Mouse (Mus musculus) erythroblast, embryonic 14.5 days (primary cell): ENCODE results near the gene Pacrg. TPM values are rescaled to one million over a fixed set of nuclear protein-coding genes. Genes with fewer than 3 reads are reported as not detected.
A peak's percentile ranks its signal among the peaks of the same experiment; 100 is the strongest.

ENCODE experiments used
- H3K27me3 ChIP-seq: 2 replicates; pipeline ENCODE4 v1.6.1; 2012; ENCODE audit warnings: inconsistent platforms; ENCODE audit not compliant: control insufficient read depth
- H3K36me3 ChIP-seq: 2 replicates; pipeline ENCODE4 v1.6.1; 2012; ENCODE audit warnings: mild to moderate bottlenecking, inconsistent platforms; ENCODE audit not compliant: control insufficient read depth
- H3K4me1 ChIP-seq: 2 replicates; pipeline ENCODE4 v1.6.1; 2012; ENCODE audit warnings: inconsistent platforms; ENCODE audit not compliant: control insufficient read depth
- H3K4me3 ChIP-seq: replicated peaks from 2 replicates; pipeline ENCODE3; 2012; ENCODE audit warnings: moderate library complexity, mild to moderate bottlenecking, inconsistent platforms
- H3K9me3 ChIP-seq: 2 replicates; pipeline ENCODE4 v1.6.1; 2012; ENCODE audit warnings: low read length, inconsistent platforms, mixed read lengths; ENCODE audit not compliant: control insufficient read depth
- GATA1 ChIP-seq: IDR thresholded peaks from 2 replicates; pipeline ENCODE4 v1.6.1; 2012; ENCODE audit warnings: low read length, inconsistent platforms, mixed read lengths
- TAL1 ChIP-seq: IDR thresholded peaks from 3 replicates; pipeline ENCODE4 v1.6.1; 2012; ENCODE audit warnings: low read length, inconsistent platforms, mixed read lengths
- polyA plus RNA-seq: library from polyadenylated mRNA; stranded (reverse); fragments of >175 nt; gene quantifications from 2 replicates; pipeline ENCODE4 v1.2.3, GENCODE M21; 2012

Gene Pacrg
- not detected in 2 replicates for polyA plus RNA-seq

DNA sequence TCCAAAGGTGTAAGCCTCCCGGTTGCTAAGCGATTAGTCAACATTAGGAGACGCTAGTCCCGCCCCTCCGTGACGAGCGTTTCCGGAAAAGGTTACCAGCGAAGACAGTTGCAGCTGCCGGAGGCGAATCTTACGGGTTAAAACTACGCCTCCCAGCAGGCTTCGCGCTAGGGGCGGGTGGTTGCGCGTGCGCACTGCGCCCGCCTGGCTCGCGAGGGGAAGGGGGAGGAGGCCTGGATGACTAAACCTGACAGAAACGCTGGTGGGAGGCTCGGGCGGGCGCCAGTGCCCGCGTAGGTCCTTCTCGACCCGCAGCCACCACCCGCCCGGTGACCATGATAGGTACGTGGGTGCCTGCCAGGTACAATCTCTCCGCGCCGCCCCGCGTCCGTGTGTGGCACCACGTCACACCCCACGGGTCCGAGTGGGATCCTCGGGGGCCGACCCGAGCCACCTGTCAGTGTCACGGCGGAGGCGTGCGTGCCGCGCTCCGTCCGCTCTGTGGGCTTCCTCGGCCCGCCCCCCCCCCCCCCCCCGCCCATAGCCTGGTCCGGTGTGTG lies at the start of gene Pacrg, which contains the start of gene Prkn:
Gene Pacrg (minus strand): TSS at position 164 of the 560 bp plus-strand sequence.
Gene Prkn (plus strand): TSS at position 237 of the 560 bp plus-strand sequence.
- Histone ChIP-seq H3K27me3 (peaks cover 4% of the 10 kb centered on the region; the same call in 1 of the 2 replicates), H3K36me3 (no peaks in the 10 kb centered on the region), H3K4me3 (peak within 1 kb of the TSS; percentile 80), H3K4me1 (peaks cover 14% of the 10 kb centered on the region), H3K9me3 (no peaks in the 10 kb centered on the region)
- no peak for TF ChIP-seq GATA1
- no peak for TF ChIP-seq TAL1

DNA sequence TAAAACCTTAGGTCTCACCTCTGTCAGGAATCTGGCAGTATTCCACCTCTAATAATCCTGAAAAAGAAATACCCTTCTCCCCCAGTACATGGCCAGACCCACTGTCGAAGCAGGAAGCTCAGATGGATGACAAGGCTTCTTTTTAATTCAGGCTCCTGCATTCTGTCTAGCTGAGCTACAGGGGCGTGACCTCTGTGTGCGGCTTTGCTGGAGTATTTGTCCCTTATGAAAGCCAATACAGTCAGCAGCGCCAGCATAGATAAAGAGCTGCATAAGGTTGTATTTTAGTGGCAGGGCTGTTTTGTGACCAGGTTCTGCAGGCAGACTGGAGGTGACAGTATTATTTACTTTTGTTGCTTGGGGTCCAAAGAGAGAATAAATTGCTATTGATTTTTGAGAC lies 47.8 kb upstream of the Pacrg start:
- no peaks in the 10 kb centered on the region for H3K4me1 ChIP-seq
- H3K4me3 ChIP-seq = no peak overlapping the region
- no peak for TF ChIP-seq TAL1
- no peak for TF ChIP-seq GATA1
- H3K27me3 ChIP-seq = no peaks in the 10 kb centered on the region
- H3K36me3 ChIP-seq = no peaks in the 10 kb centered on the region
- no peaks in the 10 kb centered on the region for H3K9me3 ChIP-seq

DNA sequence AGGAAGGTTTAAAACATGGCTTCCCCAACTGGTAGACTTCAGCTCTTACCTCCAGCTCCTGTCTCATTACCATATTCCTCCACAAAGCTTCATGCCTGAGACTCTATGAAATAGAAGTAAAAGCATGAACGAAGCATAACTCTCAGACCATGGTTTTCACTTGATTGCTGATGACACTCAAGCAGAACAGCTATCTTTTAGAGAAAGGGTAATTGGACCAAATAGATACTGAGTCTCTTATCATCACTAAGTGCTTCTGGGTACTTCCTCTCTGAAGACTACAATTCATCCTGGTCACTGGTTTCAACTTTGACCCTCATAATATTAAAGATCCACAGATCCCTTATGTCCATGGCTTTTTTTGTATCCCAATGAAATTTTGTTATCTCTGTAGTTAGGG lies 42.1 kb upstream of the Pacrg start:
- no peaks in the 10 kb centered on the region for H3K9me3 ChIP-seq
- TF ChIP-seq GATA1 = no peak
- no peak for TF ChIP-seq TAL1
- no peaks in the 10 kb centered on the region for H3K27me3 ChIP-seq
- H3K4me1 ChIP-seq = no peaks in the 10 kb centered on the region
- H3K4me3 ChIP-seq = no peak overlapping the region
- no peaks in the 10 kb centered on the region for H3K36me3 ChIP-seq

DNA sequence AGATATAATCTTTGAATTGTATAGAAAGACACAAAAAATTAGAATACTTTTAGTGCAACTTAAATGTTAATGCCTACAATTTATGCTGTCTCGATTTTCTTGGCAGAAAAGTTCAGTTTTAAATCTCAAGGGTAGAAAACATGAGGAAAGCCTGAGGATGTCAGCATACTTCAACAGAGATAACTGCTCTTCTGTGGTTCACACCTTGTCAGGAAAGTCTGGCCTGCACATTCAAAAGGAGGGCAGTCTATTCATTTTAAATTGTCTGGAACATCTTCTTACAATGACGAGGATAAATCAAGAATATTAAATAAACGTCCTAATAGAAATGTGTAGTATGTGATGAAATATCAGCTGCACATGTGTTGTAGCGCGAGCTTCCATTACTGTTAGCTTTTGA lies 38.9 kb upstream of the Pacrg start:
- Histone ChIP-seq H3K27me3 (no peaks in the 10 kb centered on the region), H3K4me1 (peaks cover 7% of the 10 kb centered on the region), H3K9me3 (no peaks in the 10 kb centered on the region), H3K36me3 (no peaks in the 10 kb centered on the region), H3K4me3 (no peak overlapping the region)
- no peak for TF ChIP-seq TAL1
- no peak for TF ChIP-seq GATA1

DNA sequence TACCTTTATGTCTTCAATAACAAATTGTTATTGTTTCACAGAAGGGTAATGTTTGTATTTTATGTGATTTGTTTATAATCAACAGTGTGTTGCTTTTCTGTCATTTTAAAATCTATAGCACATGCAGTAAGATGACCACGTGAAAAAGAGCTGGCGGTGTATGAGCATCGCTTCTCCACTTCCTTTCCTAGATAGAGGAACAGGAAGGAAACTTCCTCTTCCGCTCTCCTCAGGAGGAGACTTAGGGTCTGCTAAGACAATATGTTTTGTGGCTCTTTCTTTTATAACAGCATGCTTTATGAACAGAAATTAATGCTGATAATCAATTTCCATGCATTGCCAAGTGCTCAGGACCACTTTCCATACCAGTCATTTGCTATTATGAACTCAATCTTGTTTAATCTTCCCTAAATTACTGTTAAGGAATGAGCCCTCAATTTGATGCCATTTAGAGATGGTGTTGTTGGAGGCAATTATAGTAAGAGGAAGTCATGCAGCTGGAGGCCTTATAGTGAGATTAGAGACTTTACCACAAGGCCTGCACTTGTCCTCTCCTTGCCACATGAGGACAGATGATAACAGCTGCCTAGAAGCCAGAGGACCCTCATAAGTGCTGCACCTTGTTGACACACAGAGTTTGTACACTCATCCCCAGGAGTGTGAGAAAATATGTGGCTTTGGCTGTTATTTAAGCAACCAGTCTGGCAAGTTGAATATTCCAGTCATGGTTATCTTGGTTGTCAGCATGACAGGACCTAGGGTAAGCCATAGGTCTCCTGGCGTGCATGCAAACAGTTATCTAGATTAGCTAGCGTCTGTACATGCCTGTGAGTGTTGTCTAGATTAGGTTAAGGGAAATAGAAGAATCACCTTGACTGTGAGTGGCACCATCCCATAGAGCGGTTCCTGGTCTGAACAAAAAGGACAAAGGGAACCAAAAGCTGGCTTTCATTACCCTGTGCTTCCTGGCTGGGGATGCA lies 34.4 kb upstream of the Pacrg start:
- no peaks in the 10 kb centered on the region for H3K36me3 ChIP-seq
- H3K9me3 ChIP-seq = no peaks in the 10 kb centered on the region
- TF ChIP-seq TAL1 (no peak), GATA1 (no peak)
- peaks cover 7% of the 10 kb centered on the region for H3K4me1 ChIP-seq
- no peaks in the 10 kb centered on the region for H3K27me3 ChIP-seq
- H3K4me3 ChIP-seq = no peak overlapping the region

DNA sequence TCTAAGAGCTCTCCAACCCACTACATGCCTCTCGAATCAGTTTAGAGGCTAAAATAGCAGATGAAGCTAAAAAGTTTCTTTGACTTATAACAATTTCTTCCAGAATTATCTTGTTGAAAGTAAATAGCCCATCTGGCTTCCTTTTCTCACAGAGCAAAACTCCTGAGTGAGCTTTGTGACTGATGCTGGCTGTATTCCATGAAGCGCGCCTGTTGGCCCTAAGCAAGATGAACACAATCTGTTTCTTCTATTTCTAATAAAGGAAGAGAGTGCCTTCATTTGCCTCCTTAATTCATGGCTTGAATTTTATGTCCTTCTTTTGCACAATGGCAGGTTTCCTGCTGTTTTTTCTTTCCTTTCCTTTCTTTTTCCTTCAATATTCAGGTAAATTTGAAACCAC lies 14.1 kb upstream of the Pacrg start:
- Histone ChIP-seq H3K4me3 (no peak overlapping the region), H3K27me3 (no peaks in the 10 kb centered on the region), H3K36me3 (no peaks in the 10 kb centered on the region), H3K9me3 (no peaks in the 10 kb centered on the region), H3K4me1 (no peaks in the 10 kb centered on the region)
- TF ChIP-seq GATA1 = no peak
- no peak for TF ChIP-seq TAL1

DNA sequence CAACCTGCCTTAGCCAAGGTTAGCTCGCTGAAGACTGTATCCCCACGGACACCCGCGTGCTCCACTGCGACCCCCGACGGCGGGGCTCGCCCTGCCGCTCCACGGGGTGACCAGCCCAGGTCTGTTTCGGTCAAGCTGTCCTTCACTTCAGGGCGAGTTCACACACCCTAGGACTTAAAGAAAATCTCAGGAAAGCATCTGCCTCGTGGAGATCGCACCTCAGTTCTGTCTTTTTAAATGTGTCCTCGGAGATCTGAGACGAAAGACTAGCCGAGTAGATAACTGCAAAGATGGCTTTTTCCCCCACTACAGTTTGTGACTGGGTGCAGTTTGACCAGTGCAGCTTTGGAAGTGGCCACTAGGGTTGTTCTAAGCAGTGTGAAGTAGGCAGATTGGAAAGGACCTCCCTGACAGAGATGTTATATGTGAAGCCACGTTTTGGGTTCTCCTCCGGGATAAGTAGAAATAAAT lies 655 bp upstream of the Pacrg start:
- Histone ChIP-seq H3K36me3 (no peaks in the 10 kb centered on the region), H3K4me3 (peak overlapping the region; percentile 80), H3K4me1 (peaks cover 14% of the 10 kb centered on the region), H3K9me3 (no peaks in the 10 kb centered on the region), H3K27me3 (peaks cover 4% of the 10 kb centered on the region; the same call in 1 of the 2 replicates)
- no peak for TF ChIP-seq TAL1
- no peak for TF ChIP-seq GATA1

DNA sequence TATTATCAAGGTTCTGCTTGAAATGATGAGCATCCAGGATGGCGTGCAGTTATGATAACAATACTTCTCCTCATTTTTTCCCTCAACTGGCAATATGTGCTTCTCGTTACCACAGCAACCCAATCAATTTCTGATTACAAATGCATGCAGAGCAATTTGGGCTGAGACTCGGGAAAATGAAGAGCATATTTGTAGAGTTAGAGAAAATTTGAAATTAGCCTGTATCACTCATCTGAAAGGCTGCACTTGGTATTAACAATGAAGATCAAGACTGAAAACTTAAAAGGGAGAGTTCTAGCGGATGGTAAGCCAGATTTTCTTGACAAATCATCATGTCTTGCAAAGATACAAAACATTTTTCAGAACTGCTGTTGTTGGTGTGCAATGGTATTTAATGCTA lies 21.1 kb downstream of the Pacrg start:
- H3K9me3 ChIP-seq = no peaks in the 10 kb centered on the region
- no peaks in the 10 kb centered on the region for H3K36me3 ChIP-seq
- TF ChIP-seq GATA1 (no peak), TAL1 (no peak)
- H3K4me3 ChIP-seq = no peak overlapping the region
- H3K27me3 ChIP-seq = no peaks in the 10 kb centered on the region
- no peaks in the 10 kb centered on the region for H3K4me1 ChIP-seq

DNA sequence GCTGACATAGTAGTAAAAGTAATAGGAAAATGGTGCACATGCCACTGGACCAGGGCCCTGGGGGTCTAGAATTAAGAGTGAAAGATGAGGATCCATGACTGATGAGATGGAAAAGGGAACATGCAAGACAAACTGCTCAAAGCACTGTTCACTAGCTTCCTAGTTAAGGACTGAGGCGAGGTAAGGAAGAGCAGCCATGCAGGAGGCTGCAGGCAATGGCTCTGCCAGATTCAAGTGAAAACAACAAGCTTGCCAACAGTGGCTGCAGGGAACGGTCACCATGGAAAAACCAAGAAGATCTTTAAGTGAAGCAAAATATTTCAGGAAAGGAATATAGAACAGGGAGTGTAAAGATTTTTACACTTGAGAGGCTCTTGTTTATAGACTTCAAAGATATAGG lies 31.5 kb downstream of the Pacrg start:
- TF ChIP-seq TAL1 = no peak
- no peak for TF ChIP-seq GATA1
- Histone ChIP-seq H3K27me3 (no peaks in the 10 kb centered on the region), H3K4me1 (no peaks in the 10 kb centered on the region), H3K36me3 (no peaks in the 10 kb centered on the region), H3K9me3 (no peaks in the 10 kb centered on the region), H3K4me3 (no peak overlapping the region)
